ENCODE assay signal across 12 mouse cellular contexts in genomic region chr7:45709677-45710355, GRCm38 (mm10). TPM values are rescaled to one million over a fixed set of nuclear protein-coding genes. Genes with fewer than 3 reads are reported as not detected.
DNase-seq lines count a peak whose midpoint lies in the region; ATAC-seq and TF ChIP-seq lines count a peak whose summit lies in the region.
"Had no signal": no experiment of that assay in that cellular context is flagged by ENCODE, and none has a peak within 500 bp of the region (broad histone marks: within the 10 kb centered on the region; RNA-seq: fewer than 3 reads in every experiment).

No protein-coding gene starts in this region.

- no peaks in the 10 kb centered on the region for H3K9me3 ChIP-seq in liver, postnatal 0 days (ENCODE audit: low read length)
- no peaks in the 10 kb centered on the region for H3K9me3 ChIP-seq in hindbrain, embryonic 15.5 days
- H3K9me3 ChIP-seq: heart, embryonic 15.5 days had no signal

- peak; percentile 35 for DNase-seq in adrenal gland, adult 2 months
- DNase-seq in adrenal gland, postnatal 4 days (ENCODE audit: low spot score in 2 of 2): no peak
- DNase-seq in liver, adult 2 months (ENCODE audit: extremely low read depth, low read depth, low spot score): peak; percentile 53
- DNase-seq in liver, postnatal 0 days: no peak
- peak; percentile 17 for DNase-seq in naive thymus-derived CD4-positive, alpha-beta T cell, adult 2 months (ENCODE audit: low read depth)
- DNase-seq in spleen, adult 12 weeks (ENCODE audit: low spot score): no peak
- no peak for DNase-seq in heart, postnatal 25 days (ENCODE audit: low spot score)
- DNase-seq: liver; spleen, adult 18-20 months had no signal

- TF ChIP-seq CTCF in liver, adult 2 months (IDR thresholded peaks at IDR 0.05; ENCODE audit: low read depth, low read length): no peak
- no peak for TF ChIP-seq CTCF in liver, postnatal 0 days (IDR thresholded peaks at IDR 0.05; ENCODE audit: low read depth)

- TF ChIP-seq EP300 in liver, postnatal 0 days (IDR thresholded peaks at IDR 0.05; ENCODE audit: low read depth): no peak

- peak; percentile 17; the same call in 1 of the 2 replicates for TF ChIP-seq POLR2A in liver, adult 2 months (IDR thresholded peaks at IDR 0.05; ENCODE audit: extremely low read depth, insufficient read depth, low read length)

- H3K9ac ChIP-seq in liver, adult 2 months (ENCODE audit: low read depth, low read length): 0 out of 2 replicates have a peak overlapping the region, but pooled peaks have one; percentile 0
- no peak overlapping the region for H3K9ac ChIP-seq in liver, postnatal 0 days (replicated peaks)
- no peak overlapping the region; the same call in 1 of the 2 replicates for H3K9ac ChIP-seq in hindbrain, embryonic 15.5 days
- H3K9ac ChIP-seq: heart, embryonic 15.5 days had no signal

- H3K36me3 ChIP-seq in liver, adult 2 months (ENCODE audit: control insufficient read depth, insufficient read depth, low read length): peaks cover 11% of the 10 kb centered on the region
- H3K36me3 ChIP-seq in liver, postnatal 0 days (replicated peaks; ENCODE audit: insufficient read depth, low read length): peaks cover 36% of the 10 kb centered on the region
- H3K36me3 ChIP-seq in hindbrain, embryonic 15.5 days: peaks cover 31% of the 10 kb centered on the region

- intact Hi-C loops in heart, postnatal 25 days (cut with DNase I): loop anchor here (10.0 kb wide), 1 partner anchor 845 kb away; the partner anchor contains the start of gene Ptov1

- no peak overlapping the region for H3K4me2 ChIP-seq in liver, postnatal 0 days (ENCODE audit: low read depth, low read length)
- H3K4me2 ChIP-seq in hindbrain, embryonic 15.5 days: peak overlapping the region; percentile 98
- H3K4me2 ChIP-seq: heart, embryonic 15.5 days had no signal

- 51% methylated on average over 14 of the region's 14 CpGs for WGBS in liver, adult 2 months
- 80% methylated on average over 14 of the region's 14 CpGs for WGBS in liver, postnatal 0 days (ENCODE audit: insufficient replicate concordance)
- 58% methylated on average over 14 of the region's 14 CpGs for WGBS in hindbrain, embryonic 15.5 days

- peak overlapping the region; percentile 1 for H3K27ac ChIP-seq in liver, adult 2 months (replicated peaks; ENCODE audit: insufficient read depth, low read depth, low read length)
- no peak overlapping the region for H3K27ac ChIP-seq in liver, postnatal 0 days (ENCODE audit: low read depth)
- H3K27ac ChIP-seq in hindbrain, embryonic 15.5 days (replicated peaks): peak overlapping the region; percentile 63
- H3K27ac ChIP-seq: heart, embryonic 15.5 days had no signal

- H3K4me3 ChIP-seq in liver, adult 2 months (ENCODE audit: insufficient read depth, low read depth, low read length): no peak overlapping the region
- H3K4me3 ChIP-seq in liver, postnatal 0 days (ENCODE audit: low read depth, low read length): no peak overlapping the region
- no peak overlapping the region for H3K4me3 ChIP-seq in hindbrain, embryonic 15.5 days
- H3K4me3 ChIP-seq: heart, embryonic 15.5 days had no signal

- no peak for ATAC-seq in liver, postnatal 0 days
- no peak for ATAC-seq in hindbrain, embryonic 15.5 days (ENCODE audit: low FRiP score, low read depth)

- H3K27me3 ChIP-seq in liver, adult 2 months (ENCODE audit: control insufficient read depth, insufficient read depth, low read length): no peaks in the 10 kb centered on the region
- no peaks in the 10 kb centered on the region for H3K27me3 ChIP-seq in liver, postnatal 0 days (ENCODE audit: insufficient read depth, low read length)
- H3K27me3 ChIP-seq in hindbrain, embryonic 15.5 days: no peaks in the 10 kb centered on the region
- H3K27me3 ChIP-seq: heart, embryonic 15.5 days had no signal

- peaks cover 32% of the 10 kb centered on the region for H3K4me1 ChIP-seq in liver, adult 2 months (ENCODE audit: control insufficient read depth, insufficient read depth, low read length)
- peaks cover 58% of the 10 kb centered on the region for H3K4me1 ChIP-seq in liver, postnatal 0 days (ENCODE audit: insufficient read depth)
- peaks cover 70% of the 10 kb centered on the region for H3K4me1 ChIP-seq in hindbrain, embryonic 15.5 days (replicated peaks)

- H3K79me2 ChIP-seq in liver, adult 2 months (ENCODE audit: control insufficient read depth, insufficient read depth, low read length): no peaks in the 10 kb centered on the region; the same call in 1 of the 2 replicates

RNA-seq across cellular contexts. Expression of gene Dbp, which starts 4.9 kb away (rescaled TPM):
- total RNA-seq in adrenal gland, adult 2 months (2021): 100 to 1,000 TPM in 1 of 2 experiments, 10 to 100 TPM in 1; 54.3 to 225 TPM
- 569 and 796 TPM in 2 replicates for polyA plus RNA-seq in adrenal gland, adult 2 months (2012; rRNA removed)
- total RNA-seq in adrenal gland, postnatal 4 days (2021): 100 to 1,000 TPM; 101 to 129 TPM
- total RNA-seq in liver, adult 2 months (2014; rRNA removed): 93.0 and 110 TPM in 2 replicates
- 8.6 and 17.0 TPM in 2 replicates for polyA plus RNA-seq in liver, adult 2 months (2012; rRNA removed)
- 3.6 and 5.2 TPM in 2 replicates for polyA plus RNA-seq in liver, postnatal 0 days (2015; fragmentation: Nextera tagmentation; extraction: Ambion mirVana)
- polyA plus RNA-seq in hindbrain, embryonic 15.5 days (2015; fragmentation: Nextera tagmentation; extraction: Ambion mirVana): 2.9 and 4.1 TPM in 2 replicates
- 100 to 1,000 TPM in 1 of 2 experiments, 10 to 100 TPM in 1; 13.6 to 153 TPM for total RNA-seq in heart, postnatal 25 days (2021)

RNA-seq across cellular contexts. Expression of gene Rpl18, which starts 5.4 kb away (rescaled TPM):
- total RNA-seq in adrenal gland, adult 2 months (2021): 1,000 to 10,000 TPM in 1 of 2 experiments, 100 to 1,000 TPM in 1; 972 to 1,050 TPM
- polyA plus RNA-seq in adrenal gland, adult 2 months (2012; rRNA removed): 1,143 and 1,258 TPM in 2 replicates
- 1,000 to 10,000 TPM; 1,215 to 1,230 TPM for total RNA-seq in adrenal gland, postnatal 4 days (2021)
- total RNA-seq in liver, adult 2 months (2014; rRNA removed): 436 and 542 TPM in 2 replicates
- 366 and 534 TPM in 2 replicates for polyA plus RNA-seq in liver, adult 2 months (2012; rRNA removed)
- polyA plus RNA-seq in liver, postnatal 0 days (2015; fragmentation: Nextera tagmentation; extraction: Ambion mirVana): 494 and 510 TPM in 2 replicates
- polyA plus RNA-seq in hindbrain, embryonic 15.5 days (2015; fragmentation: Nextera tagmentation; extraction: Ambion mirVana): 528 and 575 TPM in 2 replicates
- total RNA-seq in heart, postnatal 25 days (2021): 100 to 1,000 TPM; 507 to 553 TPM

RNA-seq across cellular contexts. Expression of gene Sphk2, which starts 8.0 kb away (rescaled TPM):
- 10 to 100 TPM; 38.9 to 39.5 TPM for total RNA-seq in adrenal gland, adult 2 months (2021)
- polyA plus RNA-seq in adrenal gland, adult 2 months (2012; rRNA removed): 90.9 and 92.5 TPM in 2 replicates
- total RNA-seq in adrenal gland, postnatal 4 days (2021): 10 to 100 TPM; 30.1 to 33.3 TPM
- total RNA-seq in liver, adult 2 months (2014; rRNA removed): 13.4 and 15.2 TPM in 2 replicates
- 62.9 and 80.1 TPM in 2 replicates for polyA plus RNA-seq in liver, adult 2 months (2012; rRNA removed)
- 15.5 and 17.3 TPM in 2 replicates for polyA plus RNA-seq in liver, postnatal 0 days (2015; fragmentation: Nextera tagmentation; extraction: Ambion mirVana)
- polyA plus RNA-seq in hindbrain, embryonic 15.5 days (2015; fragmentation: Nextera tagmentation; extraction: Ambion mirVana): 24.4 and 26.9 TPM in 2 replicates
- total RNA-seq in heart, postnatal 25 days (2021): 10 to 100 TPM; 15.8 to 16.7 TPM

RNA-seq across cellular contexts. Expression of gene Car11, which starts 10.2 kb away (rescaled TPM):
- total RNA-seq in adrenal gland, adult 2 months (2021): 10 to 100 TPM; 10.9 to 18.6 TPM
- polyA plus RNA-seq in adrenal gland, adult 2 months (2012; rRNA removed): 30.0 and 38.2 TPM in 2 replicates
- total RNA-seq in adrenal gland, postnatal 4 days (2021): 10 to 100 TPM; 15.1 to 16.4 TPM
- total RNA-seq in liver, adult 2 months (2014; rRNA removed): 0.09 and 0.13 TPM in 2 replicates
- polyA plus RNA-seq in liver, adult 2 months (2012; rRNA removed): 0.59 and 1.6 TPM in 2 replicates
- polyA plus RNA-seq in liver, postnatal 0 days (2015; fragmentation: Nextera tagmentation; extraction: Ambion mirVana): 0.14 and 0.15 TPM in 2 replicates
- 58.6 and 67.3 TPM in 2 replicates for polyA plus RNA-seq in hindbrain, embryonic 15.5 days (2015; fragmentation: Nextera tagmentation; extraction: Ambion mirVana)
- 1 to 10 TPM; 2.5 to 3.8 TPM for total RNA-seq in heart, postnatal 25 days (2021)
- total RNA-seq: monocyte, adult 5-6 weeks had no signal

RNA-seq across cellular contexts. Expression of gene Fam83e, which starts 11.2 kb away (rescaled TPM):
- total RNA-seq in adrenal gland, adult 2 months (2021): under 1 TPM; 0.72 to 0.86 TPM
- 0.86 and 2.0 TPM in 2 replicates for polyA plus RNA-seq in adrenal gland, adult 2 months (2012; rRNA removed)
- total RNA-seq in adrenal gland, postnatal 4 days (2021): under 1 TPM; 0.45 to 0.62 TPM
- total RNA-seq in liver, adult 2 months (2014; rRNA removed): 0.18 TPM in 1 of 2 replicates, not detected in the other
- polyA plus RNA-seq in liver, adult 2 months (2012; rRNA removed): 0.05 and 0.10 TPM in 2 replicates
- 0.13 TPM in 1 of 2 replicates, not detected in the other for polyA plus RNA-seq in liver, postnatal 0 days (2015; fragmentation: Nextera tagmentation; extraction: Ambion mirVana)
- 0.38 and 0.57 TPM in 2 replicates for polyA plus RNA-seq in hindbrain, embryonic 15.5 days (2015; fragmentation: Nextera tagmentation; extraction: Ambion mirVana)
- total RNA-seq in heart, postnatal 25 days (2021): under 1 TPM; 0.20 to 0.34 TPM

Comparison
In these comparisons a context has a peak if more than half of its experiments do, and no peak if none do; other contexts are left out.
1. DNase-seq: peak in adrenal gland, adult 2 months (single experiment), liver, adult 2 months (single experiment) and naive thymus-derived CD4-positive, alpha-beta T cell, adult 2 months (single experiment); none in adrenal gland, postnatal 4 days (0 of 2), liver, postnatal 0 days (single experiment), spleen, adult 12 weeks (single experiment) and heart, postnatal 25 days (single experiment).